Mouse (Mus musculus): Measurements from ENCODE around the gene Mavs.

DNA sequence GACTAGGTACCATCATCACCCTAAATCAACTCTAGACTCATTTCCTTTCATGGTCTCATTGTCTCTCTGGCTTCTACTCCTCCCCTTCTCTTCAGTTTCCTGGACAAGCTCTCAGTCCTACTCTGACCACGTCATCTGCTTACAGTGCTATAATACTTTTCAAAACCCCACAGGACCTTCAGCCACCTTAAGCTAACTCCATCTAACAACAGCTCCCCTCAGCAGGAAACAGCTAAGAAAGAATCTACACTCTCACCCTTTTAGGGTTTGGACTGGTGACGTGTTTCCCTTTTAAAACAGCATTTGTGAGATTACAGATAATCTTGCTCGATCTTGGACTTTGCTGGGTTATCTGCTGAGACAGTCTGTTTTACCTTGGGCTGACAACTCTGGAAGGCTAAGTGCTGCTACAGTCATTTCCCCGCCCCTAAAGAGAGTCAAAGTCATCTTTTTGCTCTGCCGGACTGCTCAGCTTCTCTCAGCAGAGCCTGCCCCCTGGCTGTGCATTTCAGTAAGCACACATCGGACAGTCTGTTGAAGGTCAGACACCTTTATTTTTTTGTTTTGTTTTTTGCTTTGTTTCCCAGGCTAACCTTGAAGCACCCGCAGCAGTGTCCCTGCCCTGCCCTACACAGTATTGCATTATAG is 19.9 kb downstream of the Mavs start:
- TF ChIP-seq CTCF (conservative IDR thresholded peaks at IDR 0.05; ENCODE audit: low read length) (peak; percentile 63), POU5F1 (IDR thresholded peaks at IDR 0.05; ENCODE audit: borderline replicate concordance, low read length) (no peak)
